15 mouse cellular contexts compared by ENCODE assay signal in genomic region chr8:12510233-12510632, GRCm38 (mm10).
"Had no signal": no experiment of that assay in that cellular context is flagged by ENCODE, and none has a peak within 500 bp of the region (broad histone marks: within the 10 kb centered on the region; RNA-seq: fewer than 3 reads in every experiment).

No protein-coding gene starts in this region.

- DNase-seq: lung, adult 18-20 months; lung, embryonic 14.5 days; lung, postnatal 10 days; lung, postnatal 4 days; right cerebral cortex, postnatal 14 days; thymus, adult 18-20 months; thymus, postnatal 14 days; thymus, postnatal 36 days had no signal

- H3K4me2 ChIP-seq: lung, embryonic 14.5 days; midbrain, embryonic 13.5 days; midbrain, embryonic 15.5 days; neural tube, embryonic 13.5 days; neural tube, embryonic 15.5 days; stomach, embryonic 15.5 days had no signal

- H3K9ac ChIP-seq: lung, embryonic 14.5 days; midbrain, embryonic 13.5 days; midbrain, embryonic 15.5 days; neural tube, embryonic 13.5 days; neural tube, embryonic 15.5 days; stomach, embryonic 15.5 days had no signal

- H3K4me1 ChIP-seq: midbrain, embryonic 15.5 days; stomach, embryonic 15.5 days had no signal

- H3K27ac ChIP-seq: midbrain, embryonic 13.5 days; midbrain, embryonic 15.5 days; neural tube, embryonic 13.5 days; neural tube, embryonic 15.5 days; stomach, embryonic 15.5 days had no signal

- H3K36me3 ChIP-seq: midbrain, embryonic 10.5 days; midbrain, embryonic 13.5 days; midbrain, embryonic 15.5 days; neural tube, embryonic 13.5 days; neural tube, embryonic 15.5 days; stomach, embryonic 15.5 days had no signal

- ATAC-seq: midbrain, embryonic 13.5 days; midbrain, embryonic 15.5 days had no signal

- H3K9me3 ChIP-seq: midbrain, embryonic 10.5 days; midbrain, embryonic 13.5 days; midbrain, embryonic 15.5 days; neural tube, embryonic 13.5 days; neural tube, embryonic 15.5 days; stomach, embryonic 15.5 days had no signal

- H3K4me3 ChIP-seq: midbrain, embryonic 10.5 days; midbrain, embryonic 13.5 days; midbrain, embryonic 15.5 days; myocyte; neural tube, embryonic 13.5 days; neural tube, embryonic 15.5 days; stomach, embryonic 15.5 days had no signal
